Comparison of ENCODE assay signal across 8 mouse cellular contexts in genomic region chr15:101139885-101140284, GRCm38 (mm10). TPM values are rescaled to one million over a fixed set of nuclear protein-coding genes. Genes with fewer than 3 reads are reported as not detected.
DNase-seq lines count a peak whose midpoint lies in the region; ATAC-seq and TF ChIP-seq lines count a peak whose summit lies in the region.

No protein-coding gene starts in this region.

- DNase-seq in cerebellum, postnatal 10 days: peak; percentile 34 to 49
- no peak for DNase-seq in cerebellum, adult 9-11 months
- peak; percentile 53 for DNase-seq in hindbrain, postnatal 0 days (ENCODE audit: low spot score)
- peak; percentile 60 for DNase-seq in liver, embryonic 13.5 days
- DNase-seq in adipocyte (ENCODE audit: low spot score): no peak

- H3K4me2 ChIP-seq in forebrain, embryonic 16.5 days (ENCODE audit: low read length): no peak overlapping the region
- no peak overlapping the region for H3K4me2 ChIP-seq in hindbrain, postnatal 0 days (ENCODE audit: low read depth, low read length)
- no peak overlapping the region for H3K4me2 ChIP-seq in liver, embryonic 13.5 days

- no peak overlapping the region for H3K4me3 ChIP-seq in forebrain, embryonic 16.5 days (replicated peaks; ENCODE audit: low read length)
- no peak overlapping the region for H3K4me3 ChIP-seq in hindbrain, postnatal 0 days (ENCODE audit: low read length)
- H3K4me3 ChIP-seq in liver, embryonic 13.5 days (replicated peaks): no peak overlapping the region

- H3K27ac ChIP-seq in forebrain, embryonic 16.5 days (ENCODE audit: low read length): no peak overlapping the region
- no peak overlapping the region for H3K27ac ChIP-seq in hindbrain, postnatal 0 days
- H3K27ac ChIP-seq in liver, embryonic 13.5 days: no peak overlapping the region

- no peaks in the 10 kb centered on the region for H3K9me3 ChIP-seq in forebrain, embryonic 16.5 days (ENCODE audit: control insufficient read depth, low read length)
- no peaks in the 10 kb centered on the region for H3K9me3 ChIP-seq in hindbrain, postnatal 0 days (ENCODE audit: low read length)
- H3K9me3 ChIP-seq in liver, embryonic 13.5 days (replicated peaks): no peaks in the 10 kb centered on the region

- 8% methylated on average over 12 of the region's 12 CpGs for WGBS in forebrain, embryonic 16.5 days
- 20% methylated on average over 12 of the region's 12 CpGs for WGBS in hindbrain, postnatal 0 days
- WGBS in liver, embryonic 13.5 days (ENCODE audit: insufficient replicate concordance): 14% methylated on average over 12 of the region's 12 CpGs

- H3K4me1 ChIP-seq in forebrain, embryonic 16.5 days (replicated peaks; ENCODE audit: control insufficient read depth, insufficient read depth, low read length): peaks cover 20% of the 10 kb centered on the region
- H3K4me1 ChIP-seq in hindbrain, postnatal 0 days (ENCODE audit: insufficient read depth, low read length): 0 out of 2 replicates have a peak, but pooled peaks cover 6% of the 10 kb centered on the region
- H3K4me1 ChIP-seq in liver, embryonic 13.5 days (replicated peaks): peaks cover 50% of the 10 kb centered on the region

- ATAC-seq in forebrain, embryonic 16.5 days: peak; percentile 57; the same call in 1 of the 2 replicates
- ATAC-seq in hindbrain, postnatal 0 days: no peak
- peak; percentile 57 for ATAC-seq in liver, embryonic 13.5 days (ENCODE audit: low read depth)
- no peak for ATAC-seq in CD4-positive, CD25-positive, alpha-beta regulatory T cell, adult 4 months
- no peak for ATAC-seq in frontal cortex, adult (ENCODE audit: low TSS enrichment)

- H3K27me3 ChIP-seq in forebrain, embryonic 16.5 days (replicated peaks; ENCODE audit: control insufficient read depth, insufficient read depth, low read length): no peaks in the 10 kb centered on the region
- H3K27me3 ChIP-seq in hindbrain, postnatal 0 days (ENCODE audit: insufficient read depth, low read length): no peaks in the 10 kb centered on the region
- peaks cover 31% of the 10 kb centered on the region for H3K27me3 ChIP-seq in liver, embryonic 13.5 days

- TF ChIP-seq CTCF in hindbrain, postnatal 0 days (IDR thresholded peaks at IDR 0.05; ENCODE audit: low read depth): no peak

- H3K36me3 ChIP-seq in forebrain, embryonic 16.5 days (ENCODE audit: control insufficient read depth, insufficient read depth): no peaks in the 10 kb centered on the region
- H3K36me3 ChIP-seq in hindbrain, postnatal 0 days (ENCODE audit: insufficient read depth, low read length): no peaks in the 10 kb centered on the region
- H3K36me3 ChIP-seq in liver, embryonic 13.5 days: no peaks in the 10 kb centered on the region

- H3K9ac ChIP-seq in forebrain, embryonic 16.5 days (replicated peaks; ENCODE audit: low read depth, low read length): no peak overlapping the region
- H3K9ac ChIP-seq in hindbrain, postnatal 0 days (replicated peaks; ENCODE audit: low read length): no peak overlapping the region
- H3K9ac ChIP-seq in liver, embryonic 13.5 days: no peak overlapping the region

RNA-seq across cellular contexts. Expression of gene Acvrl1, which starts 11.6 kb away (rescaled TPM):
- 8.0 and 8.4 TPM in 2 replicates for polyA plus RNA-seq in forebrain, embryonic 16.5 days (2015; fragmentation: Nextera tagmentation; extraction: Ambion mirVana)
- 16.8 and 21.6 TPM in 2 replicates for total RNA-seq in hindbrain, postnatal 0 days (2014; rRNA removed)
- polyA plus RNA-seq in hindbrain, postnatal 0 days (2015; fragmentation: Nextera tagmentation; extraction: Ambion mirVana): 7.0 and 7.3 TPM in 2 replicates
- polyA plus RNA-seq in liver, embryonic 13.5 days (2015; fragmentation: Nextera tagmentation; extraction: Ambion mirVana): 1.2 and 1.3 TPM in 2 replicates
- 1 to 10 TPM; 3.8 to 5.2 TPM for polyA plus RNA-seq in CD4-positive, CD25-positive, alpha-beta regulatory T cell, adult 4 months (2017; shearing (Covaris generic))

RNA-seq across cellular contexts. Expression of gene Ankrd33, which starts 24.3 kb away (rescaled TPM):
- not detected in 2 replicates for polyA plus RNA-seq in forebrain, embryonic 16.5 days (2015; fragmentation: Nextera tagmentation; extraction: Ambion mirVana)
- not detected in 2 replicates for total RNA-seq in hindbrain, postnatal 0 days (2014; rRNA removed)
- not detected in 2 replicates for polyA plus RNA-seq in hindbrain, postnatal 0 days (2015; fragmentation: Nextera tagmentation; extraction: Ambion mirVana)
- not detected in 2 replicates for polyA plus RNA-seq in liver, embryonic 13.5 days (2015; fragmentation: Nextera tagmentation; extraction: Ambion mirVana)
- polyA plus RNA-seq in CD4-positive, CD25-positive, alpha-beta regulatory T cell, adult 4 months (2017; shearing (Covaris generic)): not detected

RNA-seq across cellular contexts. Expression of gene Acvr1b, which starts 34.0 kb away (rescaled TPM):
- polyA plus RNA-seq in forebrain, embryonic 16.5 days (2015; fragmentation: Nextera tagmentation; extraction: Ambion mirVana): 26.0 and 27.4 TPM in 2 replicates
- 74.5 and 86.2 TPM in 2 replicates for total RNA-seq in hindbrain, postnatal 0 days (2014; rRNA removed)
- polyA plus RNA-seq in hindbrain, postnatal 0 days (2015; fragmentation: Nextera tagmentation; extraction: Ambion mirVana): 14.0 and 14.6 TPM in 2 replicates
- 1.0 and 1.6 TPM in 2 replicates for polyA plus RNA-seq in liver, embryonic 13.5 days (2015; fragmentation: Nextera tagmentation; extraction: Ambion mirVana)
- 1 to 10 TPM; 4.0 to 5.4 TPM for polyA plus RNA-seq in CD4-positive, CD25-positive, alpha-beta regulatory T cell, adult 4 months (2017; shearing (Covaris generic))

Comparison
In these comparisons a context has a peak if more than half of its experiments do, and no peak if none do; other contexts are left out.
1. DNase-seq: peak in cerebellum, postnatal 10 days (2 of 2), hindbrain, postnatal 0 days (single experiment) and liver, embryonic 13.5 days (single experiment); none in cerebellum, adult 9-11 months (single experiment) and adipocyte (single experiment).
2. ATAC-seq: peak in forebrain, embryonic 16.5 days (single experiment) and liver, embryonic 13.5 days (single experiment); none in hindbrain, postnatal 0 days (single experiment), CD4-positive, CD25-positive, alpha-beta regulatory T cell, adult 4 months (single experiment) and frontal cortex, adult (single experiment).